In the genomic region with DNA sequence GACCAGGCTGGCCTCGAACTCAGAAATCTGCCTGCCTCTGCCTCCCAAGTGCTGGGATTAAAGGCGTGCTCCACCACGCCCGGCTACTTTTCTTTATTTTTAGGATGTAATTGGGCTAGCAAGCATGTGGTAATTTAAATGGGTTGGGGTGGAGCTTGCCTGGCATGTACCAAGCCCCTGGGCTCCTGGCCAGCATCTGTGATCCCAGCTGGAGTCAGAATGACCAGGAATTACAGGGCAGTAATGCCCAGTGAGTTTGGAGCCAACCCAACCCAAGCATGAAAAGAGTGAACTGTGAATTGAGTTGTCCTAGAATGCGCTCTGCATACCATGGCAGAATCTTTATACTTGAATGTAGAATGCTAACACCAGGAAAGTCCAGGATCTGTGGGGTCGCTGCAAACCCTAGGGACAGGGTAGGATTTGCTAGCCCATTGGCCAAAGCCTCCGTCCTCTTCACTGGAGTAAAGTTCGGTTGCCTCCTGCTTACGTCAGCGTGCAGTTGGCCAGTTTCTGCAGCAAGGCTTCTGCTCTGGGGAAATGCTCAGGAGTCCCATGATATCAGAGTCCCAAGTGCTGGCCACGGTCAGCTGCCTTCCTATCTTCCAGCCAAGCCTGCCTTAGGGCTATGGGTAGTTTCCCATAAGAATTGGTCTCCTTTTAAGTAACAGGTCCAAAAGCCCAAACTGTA, we compare ENCODE assay signal across 14 mouse cellular contexts. TPM values are rescaled to one million over a fixed set of nuclear protein-coding genes. Genes with fewer than 3 reads are reported as not detected.
DNase-seq lines count a peak whose midpoint lies in the region; ATAC-seq lines count a peak whose summit lies in the region.
"Had no signal": no experiment of that assay in that cellular context is flagged by ENCODE, and none has a peak within 500 bp of the region (broad histone marks: within the 10 kb centered on the region; RNA-seq: fewer than 3 reads in every experiment).

No protein-coding gene starts in this region.

- DNase-seq in kidney, adult 11 months = peak; percentile 79
- peak; percentile 94 for DNase-seq in adipocyte (ENCODE audit: low spot score)
- DNase-seq in heart, postnatal 14 days = peak; percentile 61 to 76
- no peak for DNase-seq in urinary bladder, postnatal 25 days (ENCODE audit: low spot score)
- DNase-seq: liver, postnatal 0 days; thymus, postnatal 4 days had no signal

- intact Hi-C loops in heart, postnatal 14 days (cut with DNase I) = no loop called here

- no peak for ATAC-seq in kidney, embryonic 14.5 days (ENCODE audit: low FRiP score, low TSS enrichment)
- ATAC-seq in midbrain, embryonic 13.5 days = no peak
- ATAC-seq: liver, postnatal 0 days had no signal

- H3K36me3 ChIP-seq in kidney, embryonic 14.5 days (ENCODE audit: control insufficient read depth, insufficient read depth, low read length) = peaks cover 80% of the 10 kb centered on the region
- H3K36me3 ChIP-seq in midbrain, embryonic 13.5 days = peaks cover 90% of the 10 kb centered on the region

- no peak overlapping the region for H3K9ac ChIP-seq in kidney, embryonic 14.5 days (ENCODE audit: low read depth, low read length)
- no peak overlapping the region for H3K9ac ChIP-seq in midbrain, embryonic 13.5 days (replicated peaks)
- H3K9ac ChIP-seq: embryonic facial prominence, embryonic 13.5 days; hindbrain, embryonic 15.5 days; liver, postnatal 0 days had no signal

- no peak overlapping the region for H3K4me3 ChIP-seq in kidney, embryonic 14.5 days (ENCODE audit: low read length)
- H3K4me3 ChIP-seq in brown adipose tissue, adult 24 weeks (ENCODE audit: insufficient read depth, low read depth, low read length) = no peak overlapping the region
- H3K4me3 ChIP-seq in midbrain, embryonic 13.5 days (replicated peaks) = no peak overlapping the region
- H3K4me3 ChIP-seq: embryonic facial prominence, embryonic 13.5 days; hindbrain, embryonic 15.5 days; midbrain, embryonic 10.5 days had no signal

- no peaks in the 10 kb centered on the region for H3K27me3 ChIP-seq in kidney, embryonic 14.5 days (ENCODE audit: control insufficient read depth, insufficient read depth, low read length)
- no peaks in the 10 kb centered on the region for H3K27me3 ChIP-seq in midbrain, embryonic 13.5 days
- H3K27me3 ChIP-seq: embryonic facial prominence, embryonic 13.5 days; hindbrain, embryonic 15.5 days had no signal

- WGBS in kidney, embryonic 14.5 days = 92% methylated on average over 11 of the region's 11 CpGs
- WGBS in midbrain, embryonic 13.5 days = 94% methylated on average over 11 of the region's 11 CpGs

- H3K4me1 ChIP-seq in kidney, embryonic 14.5 days (ENCODE audit: control insufficient read depth, insufficient read depth, low read length) = no peaks in the 10 kb centered on the region
- peaks cover 16% of the 10 kb centered on the region for H3K4me1 ChIP-seq in brown adipose tissue, adult 24 weeks (ENCODE audit: control insufficient read depth, insufficient read depth, insufficient read length, low read length)
- H3K4me1 ChIP-seq in midbrain, embryonic 13.5 days (replicated peaks) = no peaks in the 10 kb centered on the region
- H3K4me1 ChIP-seq: embryonic facial prominence, embryonic 13.5 days; hindbrain, embryonic 15.5 days; midbrain, embryonic 10.5 days had no signal

- H3K27ac ChIP-seq in kidney, embryonic 14.5 days (ENCODE audit: low read depth, low read length) = no peak overlapping the region
- peak overlapping the region; percentile 77 for H3K27ac ChIP-seq in brown adipose tissue, adult 24 weeks (replicated peaks; ENCODE audit: low read depth, low read length)
- H3K27ac ChIP-seq in midbrain, embryonic 13.5 days = no peak overlapping the region
- H3K27ac ChIP-seq: embryonic facial prominence, embryonic 13.5 days; hindbrain, embryonic 15.5 days; midbrain, embryonic 10.5 days had no signal

- H3K9me3 ChIP-seq in kidney, embryonic 14.5 days (ENCODE audit: control insufficient read depth, low read length) = no peaks in the 10 kb centered on the region
- H3K9me3 ChIP-seq in midbrain, embryonic 13.5 days = no peaks in the 10 kb centered on the region
- H3K9me3 ChIP-seq: embryonic facial prominence, embryonic 13.5 days; hindbrain, embryonic 15.5 days; midbrain, embryonic 10.5 days had no signal

- H3K4me2 ChIP-seq in kidney, embryonic 14.5 days (replicated peaks; ENCODE audit: low read depth, low read length) = no peak overlapping the region
- no peak overlapping the region for H3K4me2 ChIP-seq in midbrain, embryonic 13.5 days (replicated peaks)
- H3K4me2 ChIP-seq: embryonic facial prominence, embryonic 13.5 days; hindbrain, embryonic 15.5 days had no signal

RNA-seq across cellular contexts. Expression of gene Oxct2a, which starts 24.3 kb away (rescaled TPM):
- not detected in 2 replicates for polyA plus RNA-seq in kidney, embryonic 14.5 days (2014; fragmentation: Nextera tagmentation; extraction: Ambion mirVana)
- not detected in 2 replicates for polyA plus RNA-seq in brown adipose tissue, adult 24 weeks (2012; ENCODE audit: insufficient read depth, insufficient read length, missing spikeins)
- total RNA-seq in heart, postnatal 14 days (2021) = not detected
- not detected in 2 replicates for polyA plus RNA-seq in midbrain, embryonic 13.5 days (2015; fragmentation: Nextera tagmentation; extraction: Ambion mirVana)
- polyA plus RNA-seq: embryonic facial prominence, embryonic 13.5 days; frontal cortex, adult 2 months; hindbrain, embryonic 15.5 days; liver, postnatal 0 days; midbrain, embryonic 10.5 days; neural tube, embryonic 14.5 days had no signal

RNA-seq across cellular contexts. Expression of gene Pabpc4, which starts 37.0 kb away (rescaled TPM):
- polyA plus RNA-seq in kidney, embryonic 14.5 days (2014; fragmentation: Nextera tagmentation; extraction: Ambion mirVana) = 63.9 and 82.6 TPM in 2 replicates
- 45.5 and 52.1 TPM in 2 replicates for polyA plus RNA-seq in brown adipose tissue, adult 24 weeks (2012; ENCODE audit: insufficient read depth, insufficient read length, missing spikeins)
- total RNA-seq in heart, postnatal 14 days (2021) = 100 to 1,000 TPM; 255 to 289 TPM
- 25.5 and 27.1 TPM in 2 replicates for polyA plus RNA-seq in midbrain, embryonic 13.5 days (2015; fragmentation: Nextera tagmentation; extraction: Ambion mirVana)

RNA-seq across cellular contexts. Expression of gene Bmp8a, which starts 43.9 kb away (rescaled TPM):
- polyA plus RNA-seq in kidney, embryonic 14.5 days (2014; fragmentation: Nextera tagmentation; extraction: Ambion mirVana) = 0.20 TPM in 1 of 2 replicates, not detected in the other
- polyA plus RNA-seq in brown adipose tissue, adult 24 weeks (2012; ENCODE audit: insufficient read depth, insufficient read length, missing spikeins) = not detected in 2 replicates
- under 1 TPM; 0.10 to 0.12 TPM for total RNA-seq in heart, postnatal 14 days (2021)
- 0.13 TPM in 1 of 2 replicates, not detected in the other for polyA plus RNA-seq in midbrain, embryonic 13.5 days (2015; fragmentation: Nextera tagmentation; extraction: Ambion mirVana)
